Mouse (Mus musculus) embryo, embryonic 10 days (tissue): ENCODE data around the gene Opa3.
A peak's percentile ranks its signal among the peaks of the same experiment; 100 is the strongest.

ENCODE experiments used
- DNase-seq: peaks from one replicate; pipeline ENCODE4 v3.0.0-alpha.2; 2015; ENCODE audit warnings: low spot score

Opa3 gene

GRCm38 (mm10) chr7:19227883-19228792 is at the start of gene Opa3:
Opa3 (plus strand) TSS chr7:19228334.
- peak; percentile 100 for DNase-seq

- DNase-seq, result peak; percentile 77
Measured at GRCm38 (mm10) chr7:19178443-19179092, 49.6 kb upstream of the Opa3 start.

- peak; percentile 90 for DNase-seq
Measured at GRCm38 (mm10) chr7:19179173-19179572, 49.0 kb upstream of the Opa3 start.

- no peak for DNase-seq
Measured at GRCm38 (mm10) chr7:19179936-19180335, 48.2 kb upstream of the Opa3 start.

- peak; percentile 56 for DNase-seq
Measured at GRCm38 (mm10) chr7:19180862-19181429, 47.2 kb upstream of the Opa3 start.

GRCm38 (mm10) chr7:19184250-19184649 is 43.9 kb upstream of the Opa3 start:
- no peak for DNase-seq

GRCm38 (mm10) chr7:19184758-19185157 is 43.4 kb upstream of the Opa3 start:
- no peak for DNase-seq

- DNase-seq, result no peak
Measured at GRCm38 (mm10) chr7:19194676-19195075, 33.5 kb upstream of the Opa3 start.

- DNase-seq, result peak; percentile 35
Measured at GRCm38 (mm10) chr7:19196676-19197075, 31.5 kb upstream of the Opa3 start.

- DNase-seq, result peak; percentile 33
Measured at GRCm38 (mm10) chr7:19197985-19198384, 30.1 kb upstream of the Opa3 start.

- DNase-seq, result no peak
Measured at GRCm38 (mm10) chr7:19201660-19202059, 26.5 kb upstream of the Opa3 start.

- no peak for DNase-seq
Measured at GRCm38 (mm10) chr7:19202065-19202850, 25.9 kb upstream of the Opa3 start.

- DNase-seq, result no peak
Measured at GRCm38 (mm10) chr7:19208201-19208910, 19.8 kb upstream of the Opa3 start.

GRCm38 (mm10) chr7:19208944-19209472 is 19.1 kb upstream of the Opa3 start:
- DNase-seq, result peak; percentile 67

- no peak for DNase-seq
Measured at GRCm38 (mm10) chr7:19209494-19209893, 18.6 kb upstream of the Opa3 start.

GRCm38 (mm10) chr7:19210010-19210409 is 18.1 kb upstream of the Opa3 start:
- DNase-seq, result no peak

GRCm38 (mm10) chr7:19211041-19211675 is 17.0 kb upstream of the Opa3 start:
- no peak for DNase-seq

- DNase-seq, result peak; percentile 47
Measured at GRCm38 (mm10) chr7:19211996-19212755, 16.0 kb upstream of the Opa3 start, which contains the start of gene Gpr4. Gpr4 (plus strand) TSS chr7:19212538.

GRCm38 (mm10) chr7:19213385-19213784 is 14.7 kb upstream of the Opa3 start:
- no peak for DNase-seq

- no peak for DNase-seq
Measured at GRCm38 (mm10) chr7:19214369-19214768, 13.8 kb upstream of the Opa3 start.
